Mouse (Mus musculus): ENCODE data around the gene Lpin2. TPM values are rescaled to one million over a fixed set of nuclear protein-coding genes. Genes with fewer than 3 reads are reported as not detected.
A peak's percentile ranks its signal among the peaks of the same experiment; 100 is the strongest.

Gene Lpin2
- polyA plus RNA-seq (2015; fragmentation: Nextera tagmentation; extraction: Ambion mirVana) = 17.1 TPM in 2 replicates

GRCm38 (mm10) chr17:71182211-71182721 lies at the start of gene Lpin2:
Gene Lpin2 (plus strand): TSS chr17:71182560.
- H3K27ac ChIP-seq (replicated peaks) = peak within 1 kb of the TSS; percentile 87
- no peaks in the 10 kb centered on the region for H3K27me3 ChIP-seq (replicated peaks)
- ATAC-seq (ENCODE audit: extremely low read depth, insufficient number of reproducible peaks, low FRiP score, low TSS enrichment) = no peak
- 24% methylated on average over 6 of the region's 6 CpGs for WGBS
- peak within 1 kb of the TSS; percentile 93 for H3K9ac ChIP-seq
- H3K4me2 ChIP-seq = peak within 1 kb of the TSS; percentile 78
- no peaks in the 10 kb centered on the region for H3K36me3 ChIP-seq
- H3K4me3 ChIP-seq = peak within 1 kb of the TSS; percentile 88
- peaks cover 59% of the 10 kb centered on the region for H3K4me1 ChIP-seq
- no peaks in the 10 kb centered on the region for H3K9me3 ChIP-seq

DNA sequence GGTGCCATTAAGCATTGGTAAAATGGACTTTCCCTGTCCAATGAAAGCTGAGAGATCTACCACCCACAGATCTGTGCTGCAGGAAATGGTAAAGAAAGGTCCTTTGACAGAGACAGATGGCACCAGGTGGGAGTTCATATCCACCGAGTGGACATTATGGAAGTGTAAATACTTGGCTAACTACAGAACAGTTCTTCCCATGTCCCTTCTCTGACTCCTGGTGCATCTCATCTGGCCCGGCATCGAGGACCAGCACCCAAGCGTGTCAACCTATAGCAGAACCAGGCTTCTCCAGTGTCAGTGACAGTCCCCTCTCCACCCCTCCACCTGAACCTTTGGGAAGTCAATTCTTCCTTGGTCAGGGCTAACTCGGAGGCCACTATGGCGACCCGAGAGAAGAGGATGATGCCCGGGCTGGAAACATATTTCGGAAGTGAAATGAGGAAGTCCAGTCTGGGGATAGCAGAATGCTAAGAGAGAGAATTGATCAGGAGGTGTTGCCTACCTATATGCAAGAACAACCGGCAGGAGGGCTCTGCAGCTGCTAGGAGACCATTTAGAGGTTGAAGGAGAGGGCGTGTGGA lies 49.4 kb upstream of the Lpin2 start:
- 83% methylated on average over 11 of the region's 11 CpGs for WGBS
- ATAC-seq (ENCODE audit: extremely low read depth, insufficient number of reproducible peaks, low FRiP score, low TSS enrichment) = no peak
- no peak overlapping the region for H3K4me3 ChIP-seq

DNA sequence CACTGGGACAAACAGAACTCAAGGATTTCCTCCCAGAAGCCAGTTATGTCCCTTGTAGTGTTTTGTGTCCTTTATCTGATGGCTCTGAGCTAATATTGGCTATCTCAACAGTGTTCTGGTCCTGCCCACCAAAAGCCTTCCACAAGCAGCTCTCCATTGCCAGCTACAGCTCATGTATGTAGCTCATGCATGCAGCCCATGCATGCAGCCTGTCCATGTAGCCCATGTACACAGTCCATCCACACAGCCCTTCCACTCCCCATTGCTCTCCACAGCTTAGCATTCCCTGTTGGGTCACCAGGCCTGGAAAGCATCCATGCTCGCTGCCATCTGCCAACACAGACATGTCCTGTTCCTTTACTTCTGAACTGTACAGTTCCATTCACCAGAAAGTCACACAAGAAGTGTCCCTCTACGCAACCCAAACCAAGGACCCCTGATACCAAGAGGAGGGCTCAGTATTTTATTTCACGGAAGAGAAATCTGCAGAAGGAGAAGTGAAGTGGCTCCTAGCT lies 47.9 kb upstream of the Lpin2 start:
- H3K36me3 ChIP-seq = no peaks in the 10 kb centered on the region
- H3K27ac ChIP-seq (replicated peaks) = no peak overlapping the region
- H3K27me3 ChIP-seq (replicated peaks) = no peaks in the 10 kb centered on the region
- ATAC-seq (ENCODE audit: extremely low read depth, insufficient number of reproducible peaks, low FRiP score, low TSS enrichment) = no peak
- no peak overlapping the region for H3K4me3 ChIP-seq
- H3K4me2 ChIP-seq = no peak overlapping the region
- H3K9ac ChIP-seq = no peak overlapping the region
- H3K4me1 ChIP-seq = peaks cover 12% of the 10 kb centered on the region
- WGBS = 78% methylated on average over 3 of the region's 3 CpGs
- H3K9me3 ChIP-seq = no peaks in the 10 kb centered on the region

More for the DNA sequence above, 49.4 kb upstream of the Lpin2 start:
- H3K27me3 ChIP-seq (replicated peaks) = no peaks in the 10 kb centered on the region
- peaks cover under 1% of the 10 kb centered on the region; the same call in 1 of the 2 replicates for H3K36me3 ChIP-seq
- H3K4me2 ChIP-seq = no peak overlapping the region
- H3K9ac ChIP-seq = no peak overlapping the region
- peaks cover 18% of the 10 kb centered on the region for H3K4me1 ChIP-seq
- no peaks in the 10 kb centered on the region for H3K9me3 ChIP-seq
- no peak overlapping the region for H3K27ac ChIP-seq (replicated peaks)

GRCm38 (mm10) chr17:71135108-71135507 lies 47.3 kb upstream of the Lpin2 start:
- Histone ChIP-seq H3K9me3 (no peaks in the 10 kb centered on the region), H3K4me2 (no peak overlapping the region), H3K4me1 (peaks cover 6% of the 10 kb centered on the region), H3K4me3 (no peak overlapping the region), H3K27ac (replicated peaks) (no peak overlapping the region), H3K9ac (no peak overlapping the region), H3K27me3 (replicated peaks) (no peaks in the 10 kb centered on the region), H3K36me3 (no peaks in the 10 kb centered on the region)
- 54% methylated on average over 5 of the region's 5 CpGs for WGBS
- ATAC-seq (ENCODE audit: extremely low read depth, insufficient number of reproducible peaks, low FRiP score, low TSS enrichment) = no peak

DNA sequence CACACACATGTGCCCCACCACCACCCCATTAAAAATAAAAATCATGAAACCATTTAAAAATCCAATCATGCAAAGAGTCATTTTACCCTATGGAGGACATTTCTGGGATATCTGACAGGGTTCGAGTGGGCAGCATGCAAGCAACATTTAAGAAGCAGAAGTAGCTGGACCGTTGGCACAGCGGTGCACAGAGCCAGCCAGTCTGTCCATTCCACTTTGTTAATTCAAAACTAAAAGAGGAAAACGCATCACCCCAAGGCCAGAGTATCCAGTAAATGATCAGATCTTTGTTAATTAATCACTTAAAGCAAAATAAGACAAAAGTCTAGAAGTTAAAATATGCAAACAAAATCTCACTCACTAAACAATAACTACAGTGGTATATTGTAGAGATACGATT lies 46.5 kb upstream of the Lpin2 start:
- WGBS = 77% methylated on average over 5 of the region's 5 CpGs
- H3K9me3 ChIP-seq = no peaks in the 10 kb centered on the region

DNA sequence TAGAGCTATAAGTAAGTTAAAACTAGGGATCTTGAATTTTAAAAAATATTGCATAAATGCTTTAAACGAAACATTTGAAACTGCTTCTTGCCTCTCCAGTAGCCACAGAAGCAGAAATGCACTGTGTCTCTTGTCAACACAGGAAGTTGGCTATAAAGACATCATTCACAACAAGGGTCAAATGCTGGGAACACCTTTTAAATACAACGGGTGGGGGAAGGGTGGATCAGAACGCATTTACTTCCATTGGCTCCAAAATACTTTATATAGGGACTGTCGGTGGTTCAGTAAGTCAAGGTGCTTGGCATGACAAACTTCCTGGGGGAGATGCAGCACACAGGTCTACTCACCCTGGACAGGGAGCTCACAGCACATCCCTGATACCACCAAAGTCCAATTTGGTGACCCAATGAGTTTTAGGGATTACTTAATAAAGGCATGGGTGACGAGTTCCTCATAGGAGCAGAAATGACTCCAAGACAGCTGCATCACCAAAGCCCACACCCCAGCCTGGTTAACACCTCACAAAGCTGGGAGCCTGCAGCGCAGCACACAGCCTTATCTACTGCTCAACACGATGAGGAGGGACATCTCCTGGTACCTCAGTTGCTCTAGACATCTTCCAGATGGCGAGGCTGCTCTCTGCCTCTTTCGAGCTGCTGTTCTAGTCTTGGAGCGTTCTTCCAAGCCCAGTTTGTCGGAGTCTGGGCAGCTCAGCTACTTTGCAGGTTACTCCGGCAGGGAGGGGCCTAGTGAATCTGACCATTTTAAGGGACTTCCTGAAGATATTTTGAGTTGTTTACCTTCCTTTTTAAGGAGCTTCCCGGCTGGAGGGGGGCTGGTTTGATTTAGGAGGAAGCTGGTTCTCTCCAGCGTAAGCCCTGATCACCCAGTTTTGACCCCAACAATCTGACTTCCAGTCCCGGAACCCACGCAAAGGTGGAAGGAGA lies 45.7 kb upstream of the Lpin2 start:
- H3K27me3 ChIP-seq (replicated peaks) = no peaks in the 10 kb centered on the region
- no peak for ATAC-seq (ENCODE audit: extremely low read depth, insufficient number of reproducible peaks, low FRiP score, low TSS enrichment)
- H3K4me1 ChIP-seq = peaks cover 3% of the 10 kb centered on the region; the same call in 1 of the 2 replicates
- H3K4me3 ChIP-seq = no peak overlapping the region
- 60% methylated on average over 16 of the region's 16 CpGs for WGBS
- no peaks in the 10 kb centered on the region for H3K36me3 ChIP-seq
- H3K9ac ChIP-seq = no peak overlapping the region
- H3K27ac ChIP-seq (replicated peaks) = no peak overlapping the region
- no peak overlapping the region for H3K4me2 ChIP-seq
- no peaks in the 10 kb centered on the region for H3K9me3 ChIP-seq

More for the DNA sequence above, 46.5 kb upstream of the Lpin2 start:
- no peak overlapping the region for H3K4me2 ChIP-seq
- H3K4me3 ChIP-seq = no peak overlapping the region
- no peak overlapping the region for H3K9ac ChIP-seq
- no peaks in the 10 kb centered on the region for H3K36me3 ChIP-seq
- H3K27me3 ChIP-seq (replicated peaks) = no peaks in the 10 kb centered on the region
- ATAC-seq (ENCODE audit: extremely low read depth, insufficient number of reproducible peaks, low FRiP score, low TSS enrichment) = no peak
- peaks cover 3% of the 10 kb centered on the region; the same call in 1 of the 2 replicates for H3K4me1 ChIP-seq
- H3K27ac ChIP-seq (replicated peaks) = no peak overlapping the region

DNA sequence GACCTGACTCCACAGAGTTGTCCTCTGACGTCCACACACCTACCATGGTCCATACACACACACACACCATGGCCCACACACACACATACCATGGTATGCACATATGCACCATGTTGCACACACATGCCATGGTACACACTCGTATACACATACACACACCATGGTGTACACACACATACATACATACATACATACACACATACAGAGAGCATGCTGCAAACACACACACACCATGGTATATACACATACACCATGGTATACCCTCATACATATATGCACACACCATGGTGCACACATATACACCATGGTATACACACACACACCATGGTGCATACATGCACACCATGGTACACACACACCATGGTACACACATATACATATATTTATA lies 45.0 kb upstream of the Lpin2 start:
- ATAC-seq (ENCODE audit: extremely low read depth, insufficient number of reproducible peaks, low FRiP score, low TSS enrichment) = no peak
- H3K4me1 ChIP-seq = peaks cover 3% of the 10 kb centered on the region; the same call in 1 of the 2 replicates
- no peak overlapping the region for H3K4me3 ChIP-seq
- no peak overlapping the region for H3K27ac ChIP-seq (replicated peaks)
- H3K36me3 ChIP-seq = no peaks in the 10 kb centered on the region
- no peaks in the 10 kb centered on the region for H3K27me3 ChIP-seq (replicated peaks)
- no peak overlapping the region for H3K4me2 ChIP-seq
- no peak overlapping the region for H3K9ac ChIP-seq
- 73% methylated on average over 2 of the region's 2 CpGs for WGBS
- no peaks in the 10 kb centered on the region for H3K9me3 ChIP-seq

GRCm38 (mm10) chr17:71142068-71142467 lies 40.3 kb upstream of the Lpin2 start:
- Histone ChIP-seq H3K27ac (replicated peaks) (no peak overlapping the region), H3K36me3 (no peaks in the 10 kb centered on the region), H3K4me3 (no peak overlapping the region), H3K4me1 (no peaks in the 10 kb centered on the region), H3K4me2 (no peak overlapping the region), H3K27me3 (replicated peaks) (no peaks in the 10 kb centered on the region), H3K9me3 (no peaks in the 10 kb centered on the region), H3K9ac (no peak overlapping the region)
- WGBS = 81% methylated on average over 4 of the region's 4 CpGs
- ATAC-seq (ENCODE audit: extremely low read depth, insufficient number of reproducible peaks, low FRiP score, low TSS enrichment) = no peak

- Histone ChIP-seq H3K4me1 (no peaks in the 10 kb centered on the region), H3K4me2 (no peak overlapping the region), H3K4me3 (no peak overlapping the region), H3K9me3 (no peaks in the 10 kb centered on the region), H3K27ac (replicated peaks) (no peak overlapping the region), H3K27me3 (replicated peaks) (no peaks in the 10 kb centered on the region), H3K9ac (no peak overlapping the region), H3K36me3 (no peaks in the 10 kb centered on the region)
- ATAC-seq (ENCODE audit: extremely low read depth, insufficient number of reproducible peaks, low FRiP score, low TSS enrichment) = no peak
- 78% methylated on average over 4 of the region's 4 CpGs for WGBS
Measured at GRCm38 (mm10) chr17:71143155-71143554, 39.2 kb upstream of the Lpin2 start.

GRCm38 (mm10) chr17:71144322-71145116 lies 37.8 kb upstream of the Lpin2 start:
- Histone ChIP-seq H3K36me3 (no peaks in the 10 kb centered on the region), H3K9me3 (0 out of 2 replicates have a peak, but pooled peaks cover 6% of the 10 kb centered on the region), H3K27me3 (replicated peaks) (no peaks in the 10 kb centered on the region), H3K27ac (replicated peaks) (no peak overlapping the region), H3K4me1 (no peaks in the 10 kb centered on the region), H3K4me2 (no peak overlapping the region), H3K4me3 (no peak overlapping the region), H3K9ac (no peak overlapping the region)
- 83% methylated on average over 19 of the region's 19 CpGs for WGBS
- no peak for ATAC-seq (ENCODE audit: extremely low read depth, insufficient number of reproducible peaks, low FRiP score, low TSS enrichment)
